Mouse (Mus musculus) embryonic facial prominence, embryonic 15.5 days (tissue): Measurements from ENCODE around the gene Gpr173. TPM values are rescaled to one million over a fixed set of nuclear protein-coding genes. Genes with fewer than 3 reads are reported as not detected.

Experiments used
- ATAC-seq: fragments of 200-750 bp; cut with Nextera tagmentation; 2 replicates; pipeline ENCODE4 v1.8.0; 2017; ENCODE audit warnings: low read depth, moderate TSS enrichment; ENCODE audit not compliant: insufficient number of reproducible peaks, low FRiP score, low TSS enrichment
- H3K27ac ChIP-seq: fragments of 300-500 bp; sonication (generic); replicated peaks from 2 replicates; pipeline ENCODE4 v1.5.1; 2015; ENCODE audit warnings: mild to moderate bottlenecking, inconsistent platforms
- H3K27me3 ChIP-seq: fragments of 300-500 bp; sonication (generic); 2 replicates; pipeline ENCODE4 v1.6.1; 2015; ENCODE audit warnings: inconsistent platforms
- H3K36me3 ChIP-seq: fragments of 300-500 bp; sonication (generic); 2 replicates; pipeline ENCODE4 v1.6.1; 2015; ENCODE audit warnings: mild to moderate bottlenecking, inconsistent platforms
- H3K4me1 ChIP-seq: fragments of 300-500 bp; sonication (generic); 2 replicates; pipeline ENCODE4 v1.6.1; 2015; ENCODE audit warnings: inconsistent platforms
- H3K4me2 ChIP-seq: fragments of 300-500 bp; sonication (generic); replicated peaks from 2 replicates; pipeline ENCODE4 v1.6.1; 2015; ENCODE audit warnings: mild to moderate bottlenecking, inconsistent platforms
- H3K4me3 ChIP-seq: fragments of 300-500 bp; sonication (generic); replicated peaks from 2 replicates; pipeline ENCODE4 v1.5.1; 2015; ENCODE audit warnings: mild to moderate bottlenecking, inconsistent platforms
- H3K9ac ChIP-seq: fragments of 300-500 bp; sonication (generic); 2 replicates; pipeline ENCODE4 v1.6.1; 2015; ENCODE audit warnings: inconsistent platforms
- H3K9me3 ChIP-seq: fragments of 300-500 bp; sonication (generic); replicated peaks from 2 replicates; pipeline ENCODE4 v1.6.1; 2016; ENCODE audit warnings: inconsistent platforms
- WGBS: fragments of 180-500 bp; shearing (Covaris S2); methylation state at CpG from one replicate; pipeline ENCODE4 v1.1.7; 2015; 5-methylcytosine and 5-hydroxymethylcytosine counted together
- polyA plus RNA-seq: library from polyadenylated mRNA; unstranded; fragments of >200 nt; fragmentation: Nextera tagmentation; extraction: Ambion mirVana; gene quantifications from 2 replicates; pipeline ENCODE4 v1.2.1, GENCODE M21; 2015

The Gpr173 gene
- polyA plus RNA-seq: 3.8 and 4.5 TPM in 2 replicates

- no peaks in the 10 kb centered on the region for H3K36me3 ChIP-seq
- WGBS: 15% methylated on average over 23 of the region's 24 CpGs
- H3K4me1 ChIP-seq: peaks cover 5% of the 10 kb centered on the region; the same call in 1 of the 2 replicates
Measured at GRCm38 (mm10) chrX:152368397-152369273, at the start of gene Gpr173. Gene Gpr173, minus strand, starts transcription at chrX:152368704.

DNA sequence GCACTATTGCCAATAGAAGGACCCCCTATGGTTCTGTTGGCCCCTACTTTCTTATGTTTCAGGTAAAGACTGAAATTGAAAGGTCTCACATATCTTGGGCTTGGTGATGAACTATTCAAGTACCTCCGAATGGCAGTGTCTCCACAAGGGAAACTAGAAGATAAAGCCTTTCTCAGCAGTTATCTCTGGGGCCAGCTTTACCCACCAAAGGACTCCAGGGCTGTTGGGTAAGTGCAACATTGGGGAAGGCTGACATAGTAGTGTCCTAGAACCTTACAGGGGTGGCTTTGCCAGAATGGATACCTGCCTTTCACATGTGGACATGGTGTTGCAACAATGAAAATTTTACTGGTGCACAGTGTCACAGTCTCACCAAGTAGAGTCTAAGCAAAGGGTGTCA lies 34.7 kb upstream of the Gpr173 start:
- Histone ChIP-seq H3K4me2 (no peak overlapping the region), H3K9me3 (no peaks in the 10 kb centered on the region), H3K36me3 (no peaks in the 10 kb centered on the region), H3K9ac (no peak overlapping the region), H3K27me3 (peaks cover 7% of the 10 kb centered on the region; the same call in 1 of the 2 replicates), H3K27ac (no peak overlapping the region), H3K4me1 (no peaks in the 10 kb centered on the region), H3K4me3 (no peak overlapping the region)
- ATAC-seq: no peak
- WGBS: 86% methylated on average over 1 of the region's 1 CpGs

More at GRCm38 (mm10) chrX:152368397-152369273, at the start of gene Gpr173:
- Histone ChIP-seq H3K4me2 (peak within 1 kb of the TSS; percentile 55), H3K27ac (0 out of 2 replicates have a peak within 1 kb of the TSS, but pooled peaks have one; percentile 44), H3K4me3 (peak within 1 kb of the TSS; percentile 49), H3K27me3 (peaks cover 28% of the 10 kb centered on the region), H3K9ac (peak within 1 kb of the TSS; percentile 13; the same call in 1 of the 2 replicates), H3K9me3 (no peaks in the 10 kb centered on the region)
- ATAC-seq: peak; percentile 94

DNA sequence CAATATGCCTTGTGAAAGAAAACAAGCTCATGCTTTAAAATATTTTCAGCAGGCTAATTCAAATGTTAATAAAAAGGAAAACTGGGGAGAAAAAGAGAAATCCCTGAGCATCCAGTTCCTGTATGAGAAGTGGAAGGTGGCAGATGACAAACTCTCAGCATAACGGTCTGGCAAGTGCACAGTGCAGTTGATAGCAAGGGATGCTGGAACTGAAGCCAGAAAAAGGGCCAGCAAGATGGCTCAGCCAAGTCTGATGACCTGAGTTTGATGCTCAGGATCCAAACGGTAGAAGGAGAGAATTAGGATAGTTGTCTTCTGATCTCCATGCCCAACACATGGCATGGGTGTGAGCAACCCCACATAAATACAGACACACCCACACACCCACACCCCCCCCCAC lies 31.6 kb upstream of the Gpr173 start:
- ATAC-seq: no peak
- no peaks in the 10 kb centered on the region for H3K9me3 ChIP-seq
- H3K36me3 ChIP-seq: no peaks in the 10 kb centered on the region
- H3K4me1 ChIP-seq: no peaks in the 10 kb centered on the region
- H3K27me3 ChIP-seq: peaks cover 7% of the 10 kb centered on the region; the same call in 1 of the 2 replicates
- no peak overlapping the region for H3K4me3 ChIP-seq
- no peak overlapping the region for H3K4me2 ChIP-seq
- no peak overlapping the region for H3K9ac ChIP-seq
- 68% methylated on average over 2 of the region's 2 CpGs for WGBS
- H3K27ac ChIP-seq: no peak overlapping the region

DNA sequence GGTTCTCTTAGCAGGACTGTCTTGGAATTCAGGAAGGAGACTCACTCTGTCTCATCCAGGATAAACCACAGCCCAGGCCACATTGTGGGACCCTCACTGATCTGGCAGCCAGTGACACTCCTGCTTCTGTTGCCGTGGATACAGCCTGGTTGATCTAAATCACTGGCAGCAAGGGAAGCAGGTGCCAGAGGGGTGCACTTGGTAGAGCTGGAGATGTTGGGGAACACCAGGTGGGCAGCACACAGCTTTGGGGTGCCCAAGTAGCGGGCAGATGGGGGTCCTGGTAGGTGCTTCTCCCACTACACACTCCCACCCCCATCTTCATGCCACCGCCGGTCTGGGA lies 479 bp downstream of the Gpr173 start:
- Histone ChIP-seq H3K4me1 (peaks cover 5% of the 10 kb centered on the region; the same call in 1 of the 2 replicates), H3K27me3 (peaks cover 28% of the 10 kb centered on the region), H3K9ac (peak overlapping the region; percentile 13; the same call in 1 of the 2 replicates), H3K9me3 (no peaks in the 10 kb centered on the region), H3K4me3 (peak overlapping the region; percentile 49), H3K4me2 (peak overlapping the region; percentile 55), H3K27ac (no peak overlapping the region), H3K36me3 (no peaks in the 10 kb centered on the region)
- ATAC-seq: peak; percentile 5; the same call in 1 of the 2 replicates
- WGBS: 19% methylated on average over 4 of the region's 4 CpGs

DNA sequence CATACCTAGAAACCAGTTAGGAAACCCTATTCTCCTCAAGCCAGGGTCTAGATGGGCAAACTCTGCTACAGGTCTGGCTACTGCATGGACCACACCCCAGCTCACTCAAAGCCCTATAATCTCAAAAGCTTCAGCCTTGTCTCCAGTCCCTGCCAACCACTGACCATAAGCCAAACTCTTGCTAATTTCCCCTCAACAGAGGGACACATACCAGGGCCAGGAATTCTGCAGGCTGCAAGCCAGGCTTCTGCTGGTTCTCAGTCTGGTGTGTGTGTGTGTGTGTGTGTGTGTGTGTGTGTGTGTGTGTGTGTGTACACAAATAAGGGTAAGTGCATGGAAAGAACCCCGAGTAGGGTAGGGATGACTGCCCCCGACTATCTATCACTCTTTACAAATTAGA lies 2.1 kb downstream of the Gpr173 start:
- H3K9me3 ChIP-seq: no peaks in the 10 kb centered on the region
- H3K4me3 ChIP-seq: no peak overlapping the region
- ATAC-seq: no peak
- no peak overlapping the region for H3K9ac ChIP-seq
- peaks cover 28% of the 10 kb centered on the region for H3K27me3 ChIP-seq
- H3K4me2 ChIP-seq: no peak overlapping the region
- no peaks in the 10 kb centered on the region for H3K36me3 ChIP-seq
- WGBS: 58% methylated on average over 2 of the region's 2 CpGs
- peaks cover 5% of the 10 kb centered on the region; the same call in 1 of the 2 replicates for H3K4me1 ChIP-seq
- no peak overlapping the region for H3K27ac ChIP-seq

GRCm38 (mm10) chrX:152352553-152353153 lies 15.9 kb downstream of the Gpr173 start:
- Histone ChIP-seq H3K27me3 (no peaks in the 10 kb centered on the region), H3K4me1 (no peaks in the 10 kb centered on the region), H3K36me3 (no peaks in the 10 kb centered on the region), H3K4me2 (no peak overlapping the region), H3K9ac (no peak overlapping the region), H3K27ac (no peak overlapping the region), H3K4me3 (no peak overlapping the region), H3K9me3 (no peaks in the 10 kb centered on the region)
- ATAC-seq: no peak
- WGBS: 23% methylated on average over 5 of the region's 5 CpGs

- ATAC-seq: no peak
- no peaks in the 10 kb centered on the region for H3K4me1 ChIP-seq
- no peak overlapping the region for H3K4me2 ChIP-seq
- H3K27me3 ChIP-seq: peaks cover 33% of the 10 kb centered on the region
- H3K9me3 ChIP-seq: no peaks in the 10 kb centered on the region
- 97% methylated on average over 14 of the region's 14 CpGs for WGBS
- H3K4me3 ChIP-seq: no peak overlapping the region
- no peak overlapping the region for H3K9ac ChIP-seq
- H3K36me3 ChIP-seq: no peaks in the 10 kb centered on the region
- H3K27ac ChIP-seq: no peak overlapping the region
Measured at GRCm38 (mm10) chrX:152347041-152347440, 21.5 kb downstream of the Gpr173 start.

DNA sequence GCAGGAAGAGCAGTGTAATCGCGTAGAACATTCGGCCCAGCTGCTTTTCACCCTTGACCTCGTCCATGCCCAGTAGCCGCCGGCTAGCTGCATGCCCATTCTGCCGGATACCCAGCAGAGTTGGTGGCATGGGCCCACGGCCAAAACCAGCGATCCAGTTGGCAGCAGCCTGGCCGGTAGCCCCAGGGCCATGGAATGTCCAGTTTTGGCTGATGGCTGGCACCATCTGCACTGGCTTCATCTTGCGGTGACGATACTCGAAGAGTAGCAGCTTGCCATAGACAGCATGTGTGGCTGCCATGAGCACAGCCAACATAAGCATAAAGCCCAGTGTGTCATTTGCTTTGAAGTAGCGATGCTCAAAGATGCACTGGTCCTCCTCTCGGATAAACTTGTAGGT lies 21.9 kb downstream of the Gpr173 start:
- H3K36me3 ChIP-seq: no peaks in the 10 kb centered on the region
- peaks cover 34% of the 10 kb centered on the region for H3K27me3 ChIP-seq
- no peak overlapping the region for H3K27ac ChIP-seq
- H3K4me3 ChIP-seq: no peak overlapping the region
- no peak for ATAC-seq
- no peaks in the 10 kb centered on the region for H3K9me3 ChIP-seq
- no peak overlapping the region for H3K9ac ChIP-seq
- no peak overlapping the region for H3K4me2 ChIP-seq
- WGBS: 89% methylated on average over 15 of the region's 15 CpGs
- no peaks in the 10 kb centered on the region for H3K4me1 ChIP-seq

DNA sequence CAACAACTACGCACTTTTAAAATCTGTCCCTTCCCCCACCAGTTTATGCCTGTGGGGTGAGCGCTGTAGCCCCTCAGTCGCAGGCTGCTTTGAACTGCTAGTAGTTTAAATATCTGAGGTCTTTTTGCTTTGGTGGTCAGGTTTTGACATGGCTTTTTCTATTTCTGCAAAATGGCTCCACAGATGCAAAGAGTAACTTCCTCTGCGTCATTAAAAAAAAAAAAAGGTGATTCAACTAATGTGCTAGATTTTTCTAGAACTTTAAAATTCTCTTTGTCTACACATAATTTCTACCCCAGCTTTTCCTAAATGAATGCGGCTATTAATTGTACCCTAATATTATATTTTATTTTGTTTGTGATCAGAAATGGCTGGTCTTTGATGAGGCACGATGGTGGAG lies 25.6 kb downstream of the Gpr173 start:
- Histone ChIP-seq H3K4me3 (peak overlapping the region; percentile 59), H3K9ac (no peak overlapping the region), H3K36me3 (peaks cover 3% of the 10 kb centered on the region; the same call in 1 of the 2 replicates), H3K4me2 (peak overlapping the region; percentile 51), H3K27ac (peak overlapping the region; percentile 91), H3K4me1 (no peaks in the 10 kb centered on the region), H3K9me3 (no peaks in the 10 kb centered on the region), H3K27me3 (peaks cover 41% of the 10 kb centered on the region)
- WGBS: 32% methylated on average over 6 of the region's 6 CpGs
- ATAC-seq: no peak

DNA sequence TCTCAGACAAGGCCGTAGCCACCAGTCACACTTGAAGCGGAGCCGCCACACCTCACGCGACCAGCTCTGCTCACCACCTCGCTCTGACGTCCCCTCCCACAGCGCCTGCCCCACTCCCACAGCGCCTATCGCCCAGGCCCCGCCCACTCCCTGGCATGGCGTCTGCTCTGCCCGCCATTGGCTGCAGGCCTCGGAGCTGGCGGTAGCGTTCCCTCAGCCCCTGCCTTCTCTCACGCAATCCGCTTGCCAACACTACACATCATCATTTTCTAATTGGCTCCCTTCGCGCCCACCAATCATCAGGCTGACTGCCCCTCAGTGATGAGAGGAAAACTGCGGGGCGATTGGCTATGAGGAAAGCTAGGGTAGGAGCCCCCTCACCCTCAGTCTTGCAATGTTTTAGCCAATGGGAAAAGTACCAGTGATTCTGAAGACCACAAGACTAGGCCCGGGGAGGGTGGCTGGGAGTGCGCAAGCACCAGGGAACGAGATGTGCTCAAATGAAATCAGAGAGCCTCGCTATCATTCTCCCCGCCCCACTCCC lies 26.1 kb downstream of the Gpr173 start, which contains the start of gene Tspyl2:
Gene Tspyl2 (minus strand): TSS at position 68 of the 544 bp plus-strand sequence.
- Histone ChIP-seq H3K9me3 (no peaks in the 10 kb centered on the region), H3K9ac (peak within 1 kb of the TSS; percentile 69), H3K4me1 (no peaks in the 10 kb centered on the region), H3K4me3 (peak within 1 kb of the TSS; percentile 59), H3K27ac (peak within 1 kb of the TSS; percentile 91), H3K36me3 (peaks cover 3% of the 10 kb centered on the region; the same call in 1 of the 2 replicates), H3K27me3 (peaks cover 41% of the 10 kb centered on the region), H3K4me2 (peak within 1 kb of the TSS; percentile 51)
- WGBS: 8% methylated on average over 27 of the region's 27 CpGs
- peak; percentile 97 for ATAC-seq

GRCm38 (mm10) chrX:152341496-152341895 lies 27.0 kb downstream of the Gpr173 start:
- H3K27me3 ChIP-seq: peaks cover 37% of the 10 kb centered on the region
- H3K4me3 ChIP-seq: peak overlapping the region; percentile 59
- no peaks in the 10 kb centered on the region for H3K4me1 ChIP-seq
- H3K9ac ChIP-seq: peak overlapping the region; percentile 69
- H3K9me3 ChIP-seq: no peaks in the 10 kb centered on the region
- 0 out of 2 replicates have a peak overlapping the region, but pooled peaks have one; percentile 91 for H3K27ac ChIP-seq
- H3K4me2 ChIP-seq: peak overlapping the region; percentile 51
- ATAC-seq: no peak
- H3K36me3 ChIP-seq: peaks cover 3% of the 10 kb centered on the region; the same call in 1 of the 2 replicates
- 31% methylated on average over 11 of the region's 11 CpGs for WGBS
